Mouse (Mus musculus): ENCODE measurements around the gene Rnf144b.

The Rnf144b gene

DNA sequence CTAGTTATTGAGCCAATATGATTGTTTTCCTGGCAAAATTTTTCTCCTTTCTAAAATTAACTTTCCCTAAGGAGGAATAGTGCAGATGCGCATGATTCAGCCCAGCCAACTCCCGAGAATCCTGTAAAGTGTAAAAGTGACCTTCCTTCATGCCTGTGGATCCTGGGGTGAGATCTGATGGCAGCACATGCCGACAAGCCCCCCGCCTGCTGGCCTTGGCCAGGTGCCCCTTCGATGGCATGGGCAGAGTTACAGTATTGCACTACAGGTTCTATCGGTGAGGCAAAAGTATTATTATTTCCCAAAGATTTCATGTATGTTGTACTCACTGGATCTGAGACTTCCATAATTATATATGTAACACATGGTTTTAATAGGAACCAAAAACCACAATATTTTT is 2.5 kb downstream of the Rnf144b start:
- no peak for DNase-seq (ENCODE audit: low read depth, low spot score)

DNA sequence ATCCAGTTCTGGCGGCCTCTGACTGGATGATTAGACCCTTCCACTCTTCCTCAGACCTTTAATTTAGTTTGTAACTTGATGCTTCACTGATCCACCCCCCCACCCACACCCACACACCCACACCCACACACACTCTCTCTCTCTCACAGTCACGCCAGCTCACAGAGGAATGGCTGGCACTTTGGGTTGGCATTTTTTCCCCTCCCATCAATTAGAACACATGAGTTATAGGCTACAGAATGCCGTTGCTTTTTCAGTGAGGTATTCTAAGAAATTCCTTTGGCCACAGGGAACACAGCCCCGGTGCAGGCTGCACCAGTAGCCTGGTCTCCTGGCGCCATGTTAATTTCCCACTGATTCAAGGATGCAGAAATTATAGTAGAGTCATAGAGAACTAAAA is 3.1 kb downstream of the Rnf144b start:
- DNase-seq (ENCODE audit: low read depth, low spot score), result no peak

DNA sequence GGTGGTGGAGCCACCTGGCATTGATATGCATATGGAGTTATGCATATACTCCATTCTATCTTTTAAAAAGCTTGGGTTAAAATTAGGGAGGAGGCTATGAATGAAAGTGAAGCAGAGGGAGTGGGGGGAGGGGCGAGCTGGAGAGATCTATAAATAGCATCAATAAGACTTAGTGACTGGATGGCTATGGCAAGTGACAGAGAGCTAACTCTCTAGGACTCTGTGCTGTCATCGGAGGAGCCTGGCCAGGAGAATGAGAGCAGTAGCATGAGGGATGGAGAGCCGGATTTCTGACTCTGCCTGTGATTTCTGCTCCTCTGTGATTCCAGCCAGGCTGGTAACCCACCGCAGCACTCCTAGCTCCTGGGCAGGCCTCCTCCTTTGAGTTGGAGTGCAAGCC is 6.6 kb downstream of the Rnf144b start:
- DNase-seq (ENCODE audit: low read depth, low spot score), result no peak

DNA sequence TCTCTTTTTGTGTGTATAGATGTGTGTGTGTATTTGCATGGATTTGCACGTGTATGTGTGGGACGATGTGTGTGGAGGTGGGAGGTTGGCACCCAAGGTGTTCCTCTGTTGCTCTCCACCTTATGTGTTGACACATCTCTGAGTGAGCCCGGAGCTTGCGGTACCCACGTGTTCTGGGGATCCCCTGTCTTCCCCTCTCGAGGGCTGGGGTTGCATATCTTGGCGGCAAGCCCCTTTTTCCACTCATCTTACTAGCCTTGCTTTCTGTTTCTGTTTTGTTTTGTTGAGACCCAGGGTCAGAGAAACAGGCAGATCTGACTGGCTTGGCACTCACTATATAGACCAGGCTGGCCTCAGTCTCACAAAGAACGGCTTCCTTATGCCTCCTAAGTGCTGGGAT is 10.6 kb downstream of the Rnf144b start:
- DNase-seq (ENCODE audit: low read depth, low spot score), result peak; percentile 16

DNA sequence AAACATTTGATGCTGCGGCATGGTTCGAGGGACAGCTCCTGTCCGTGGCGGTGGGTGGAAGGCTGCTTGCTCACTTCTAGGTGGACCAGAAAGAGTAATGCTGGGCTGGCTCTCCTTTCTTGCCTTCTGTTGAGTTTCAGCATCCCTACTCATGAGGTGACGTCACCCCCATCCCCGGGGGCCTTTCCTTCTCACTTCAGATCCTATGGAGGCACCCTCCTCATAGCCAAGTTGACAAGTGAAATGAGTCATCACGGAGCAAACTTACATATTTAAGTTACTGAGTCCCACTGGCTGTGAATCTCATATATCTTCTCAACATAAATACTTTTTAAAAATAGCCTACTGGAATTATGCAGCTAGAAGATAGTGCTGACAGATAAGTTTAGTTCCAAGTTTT is 12.4 kb downstream of the Rnf144b start:
- no peak for DNase-seq (ENCODE audit: low read depth, low spot score)

DNA sequence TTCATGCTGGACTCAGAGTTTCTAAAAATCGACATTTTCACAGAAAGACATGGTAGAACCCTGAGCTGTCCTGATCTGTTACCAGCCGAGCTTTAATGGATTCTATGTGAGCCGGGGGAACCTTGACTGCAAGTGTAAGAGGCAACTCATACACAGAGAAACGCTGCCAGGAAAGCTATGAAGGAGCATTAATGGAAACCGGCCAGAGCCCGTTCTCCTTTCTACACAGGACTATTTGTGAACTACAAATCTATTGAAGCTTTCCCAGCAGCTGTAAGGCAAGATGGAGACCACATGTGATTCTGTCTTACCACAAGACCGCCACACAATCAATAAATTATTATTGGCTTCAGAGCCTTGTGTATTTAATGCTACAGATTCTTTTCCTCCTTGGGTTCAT is 13.3 kb downstream of the Rnf144b start:
- no peak for DNase-seq (ENCODE audit: low read depth, low spot score)

DNA sequence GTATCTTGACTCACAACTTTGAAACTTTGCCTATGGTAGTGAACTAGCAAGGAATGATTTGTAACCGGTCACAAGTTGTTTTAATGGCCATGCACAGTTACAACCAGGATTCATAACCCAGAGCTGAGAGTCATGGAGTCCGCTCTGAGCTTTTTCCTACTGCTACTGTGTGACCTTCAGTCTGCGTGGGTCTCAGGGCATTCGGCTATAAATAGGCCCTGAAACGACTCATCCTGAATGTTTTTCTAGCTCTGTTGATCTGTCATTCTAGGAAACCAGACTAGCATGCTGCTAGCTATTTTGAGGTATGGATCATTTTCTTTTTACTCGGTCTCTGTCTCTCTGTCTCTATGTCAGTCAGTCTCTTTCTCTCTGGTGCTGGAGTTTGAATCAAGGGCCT is 20.3 kb downstream of the Rnf144b start:
- DNase-seq (ENCODE audit: low read depth, low spot score), result no peak

DNA sequence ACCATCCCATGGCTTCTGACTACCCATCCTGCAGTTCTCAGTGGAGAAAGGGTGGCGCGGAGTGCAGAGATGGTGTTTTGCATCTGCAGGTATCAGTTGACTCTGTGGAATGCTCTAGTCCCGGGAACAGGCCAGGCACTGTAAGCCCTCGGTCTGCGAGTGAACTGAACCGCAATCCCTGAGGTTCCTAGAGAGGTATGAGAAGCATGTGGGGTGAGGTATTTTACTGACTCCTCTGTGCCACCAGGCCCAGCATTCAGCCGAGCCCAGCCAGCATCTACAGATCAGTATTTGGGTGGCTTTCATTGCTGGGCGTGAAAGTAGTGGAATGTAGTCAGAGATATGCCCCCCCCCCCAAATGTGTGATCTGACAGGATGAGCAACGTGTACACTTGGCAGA is 23.5 kb downstream of the Rnf144b start:
- DNase-seq (ENCODE audit: low read depth, low spot score), result no peak

DNA sequence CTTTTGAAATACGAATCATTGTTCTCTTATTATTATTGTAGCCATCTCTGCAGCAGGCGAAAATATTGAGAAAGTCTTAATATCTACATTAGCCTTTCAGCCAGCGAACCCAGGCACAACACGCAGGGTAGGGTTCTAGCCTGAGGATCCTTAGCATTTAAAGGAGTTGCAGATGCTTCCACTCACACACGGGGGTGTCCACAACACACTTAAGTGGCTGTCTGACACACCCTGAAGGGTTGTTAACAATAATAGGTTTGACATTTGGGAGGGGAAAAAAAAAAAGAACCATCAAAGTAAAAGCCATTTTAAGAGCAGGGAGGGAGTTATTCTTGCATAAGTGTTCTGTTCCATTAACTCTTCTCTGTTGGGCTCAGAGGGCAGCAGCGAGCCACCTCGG is 23.9 kb downstream of the Rnf144b start:
- no peak for DNase-seq (ENCODE audit: low read depth, low spot score)

DNA sequence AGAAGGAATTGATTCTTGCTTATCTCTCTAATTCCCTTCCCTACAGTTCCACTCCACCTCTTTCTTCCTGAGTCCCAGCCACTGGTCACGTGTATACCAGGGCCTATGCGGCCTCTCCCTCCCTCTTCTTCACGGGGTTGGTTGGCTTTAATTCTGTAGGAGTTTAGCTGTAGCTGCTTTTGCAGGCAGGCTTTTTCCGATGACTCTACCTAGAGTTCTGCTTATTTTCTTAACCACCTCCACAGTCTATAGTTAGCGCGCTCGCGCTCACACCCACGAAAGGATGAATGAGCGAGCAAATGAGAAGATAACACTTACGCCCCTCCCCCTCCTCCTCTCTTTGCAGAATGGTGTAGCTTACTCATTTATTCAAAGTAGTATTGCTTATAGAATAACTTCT is 26.1 kb downstream of the Rnf144b start:
- peak; percentile 5 for DNase-seq (ENCODE audit: low read depth, low spot score)

DNA sequence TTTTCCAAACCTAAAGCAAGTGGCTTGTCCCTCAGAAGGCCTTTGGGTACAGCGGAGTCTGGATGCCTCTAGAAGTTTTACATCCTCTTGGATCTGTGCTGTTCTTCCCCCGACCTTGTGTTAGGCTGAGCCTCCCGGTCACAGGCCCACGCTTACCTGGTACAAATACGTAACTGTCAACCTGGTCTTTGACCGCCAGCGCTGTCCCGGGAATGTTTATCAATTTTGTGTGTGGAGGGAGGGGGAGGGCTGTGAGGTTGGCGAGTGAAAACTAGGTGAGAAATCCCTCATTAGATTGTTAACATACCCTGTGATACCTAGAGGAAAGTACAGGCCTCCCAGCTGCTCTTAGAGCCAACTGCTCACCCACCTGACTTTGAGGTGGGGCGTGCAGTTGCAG is 27.5 kb downstream of the Rnf144b start:
- no peak for DNase-seq (ENCODE audit: low read depth, low spot score)

DNA sequence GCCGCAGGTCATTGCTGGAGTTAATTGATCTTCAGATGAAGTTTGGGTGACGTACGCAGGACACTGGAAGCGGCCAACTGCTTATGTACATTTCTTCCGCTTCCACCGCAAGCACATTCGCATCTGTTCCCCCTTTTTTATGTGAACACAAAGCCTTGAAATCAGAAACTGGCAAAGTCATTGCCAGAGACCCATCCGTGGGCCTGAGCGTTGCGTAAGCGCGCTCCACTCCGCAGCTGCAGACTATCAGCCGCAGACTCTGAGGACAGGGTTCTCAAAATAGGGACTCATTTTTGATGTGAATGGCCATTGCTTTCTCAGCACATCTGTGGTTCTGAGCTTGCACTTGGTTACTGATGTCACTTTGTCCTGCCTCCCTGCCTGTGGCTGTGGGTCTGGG is 28.6 kb downstream of the Rnf144b start:
- DNase-seq (ENCODE audit: low read depth, low spot score), result no peak

DNA sequence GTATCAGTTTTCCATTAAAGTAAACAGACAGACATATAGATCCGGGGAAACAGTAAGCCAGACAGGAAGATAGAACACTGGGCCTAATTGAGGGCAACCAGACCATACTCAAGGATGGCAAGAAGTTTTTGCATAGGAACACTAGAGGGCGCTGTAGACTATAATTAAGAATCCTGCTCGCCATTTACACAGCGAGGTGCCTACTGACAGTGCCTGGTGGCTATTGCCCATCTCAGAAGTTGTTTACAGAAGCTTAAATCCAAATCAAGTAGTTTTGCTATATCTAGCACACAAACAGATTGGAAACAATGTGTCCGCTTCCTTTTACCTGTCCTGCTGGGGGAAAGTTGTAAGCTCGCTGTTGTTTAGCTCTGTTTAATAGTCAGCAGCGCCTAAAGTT is 29.9 kb downstream of the Rnf144b start:
- DNase-seq (ENCODE audit: low read depth, low spot score), result peak; percentile 30

DNA sequence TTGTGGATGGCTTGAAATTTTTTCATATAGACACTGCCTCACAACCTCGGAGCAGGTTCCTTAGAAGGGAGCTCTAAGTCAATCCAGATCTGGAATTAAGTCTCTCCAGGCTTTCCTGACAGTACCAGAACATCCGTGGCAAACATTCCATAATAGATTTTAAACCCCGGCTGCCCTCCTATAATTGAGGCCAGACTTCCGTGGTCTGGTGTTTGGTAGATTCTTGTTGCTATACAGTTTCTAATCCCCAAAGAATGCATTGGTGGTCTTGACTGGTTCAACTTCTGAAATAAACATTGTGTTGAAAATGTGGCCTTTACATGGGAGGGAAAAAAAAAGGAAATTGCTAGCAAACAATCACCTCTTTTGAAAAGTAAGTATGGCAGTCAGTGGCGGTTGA is 30.8 kb downstream of the Rnf144b start:
- DNase-seq (ENCODE audit: low read depth, low spot score), result no peak

DNA sequence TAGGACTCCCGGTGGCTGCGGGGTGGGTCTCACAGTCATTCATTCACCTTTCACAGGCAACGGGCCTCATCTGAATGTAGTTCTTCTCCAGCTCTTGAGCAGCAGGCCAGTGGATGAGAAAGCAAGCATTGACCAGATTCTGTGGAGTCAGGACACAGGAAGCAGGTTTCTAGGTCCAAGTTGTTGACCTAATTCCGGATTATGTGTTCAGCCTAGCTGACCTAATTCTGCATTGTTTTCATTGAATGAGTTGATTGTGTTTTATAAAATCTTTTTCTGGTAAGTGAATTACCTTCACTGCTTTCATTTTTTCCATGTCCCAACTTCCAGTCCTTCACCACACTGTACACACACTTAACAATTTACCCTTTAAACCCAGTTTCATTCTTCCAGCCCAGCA is 32.4 kb downstream of the Rnf144b start:
- no peak for DNase-seq (ENCODE audit: low read depth, low spot score)

DNA sequence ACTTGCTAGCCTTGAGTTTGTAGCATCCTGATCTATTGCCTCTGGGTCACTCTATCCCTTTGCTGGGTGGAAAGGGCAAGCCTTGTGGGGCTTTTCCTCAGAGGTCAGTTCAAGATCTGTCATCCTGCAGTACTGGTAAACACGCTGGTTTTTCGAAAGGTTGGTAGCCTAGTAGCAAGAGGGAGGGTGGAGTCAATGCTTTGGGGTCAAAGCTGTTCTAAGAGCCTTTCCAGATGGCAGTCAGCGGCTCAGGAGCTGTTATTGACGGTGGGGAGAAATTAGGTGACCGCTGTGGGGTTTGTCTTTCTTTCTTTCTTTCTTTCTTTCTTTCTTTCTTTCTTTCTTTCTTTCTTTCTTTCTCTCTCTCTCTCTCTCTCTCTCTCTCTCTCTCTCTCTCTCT is 34.4 kb downstream of the Rnf144b start:
- DNase-seq (ENCODE audit: low read depth, low spot score), result no peak

DNA sequence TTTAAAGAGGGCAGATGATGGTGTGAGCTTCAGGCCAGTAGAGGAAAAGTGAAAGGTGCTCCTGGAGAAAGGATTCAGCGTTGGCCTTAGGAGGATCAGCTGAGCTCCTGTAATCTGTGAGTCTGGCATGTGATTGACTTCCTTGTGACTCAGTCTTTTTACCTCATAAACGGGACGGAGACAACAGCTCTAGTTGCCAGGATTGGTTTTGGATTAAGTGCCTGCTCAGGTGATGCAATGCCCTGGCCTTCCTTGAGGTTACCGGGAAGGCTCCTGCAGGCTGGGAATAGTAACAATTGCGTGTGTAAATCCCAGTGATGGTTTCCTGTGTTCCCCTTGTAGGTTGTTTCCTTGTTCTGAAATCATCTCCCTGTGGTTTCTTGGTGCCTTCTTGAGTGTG is 39.5 kb downstream of the Rnf144b start:
- DNase-seq (ENCODE audit: low read depth, low spot score), result no peak

DNA sequence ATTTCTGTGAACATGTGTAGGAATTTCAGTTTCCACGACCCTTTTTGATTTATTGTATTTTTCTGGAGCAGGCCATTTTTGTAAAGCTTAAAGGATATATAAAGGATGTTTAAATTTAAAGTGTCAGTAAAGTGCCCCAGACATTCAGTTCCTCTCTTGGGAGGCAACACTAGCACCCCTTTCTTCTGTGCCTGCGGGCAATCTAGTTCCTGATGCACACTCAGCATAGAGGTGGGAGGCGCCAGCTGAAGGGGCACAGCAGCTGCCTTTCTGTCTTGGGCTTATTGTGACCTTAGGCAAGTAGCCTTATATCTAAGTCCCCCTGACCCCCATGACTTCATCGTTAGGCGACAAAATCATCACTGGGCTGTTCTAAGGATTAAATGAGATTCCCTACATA is 42.3 kb downstream of the Rnf144b start:
- no peak for DNase-seq (ENCODE audit: low read depth, low spot score)

DNA sequence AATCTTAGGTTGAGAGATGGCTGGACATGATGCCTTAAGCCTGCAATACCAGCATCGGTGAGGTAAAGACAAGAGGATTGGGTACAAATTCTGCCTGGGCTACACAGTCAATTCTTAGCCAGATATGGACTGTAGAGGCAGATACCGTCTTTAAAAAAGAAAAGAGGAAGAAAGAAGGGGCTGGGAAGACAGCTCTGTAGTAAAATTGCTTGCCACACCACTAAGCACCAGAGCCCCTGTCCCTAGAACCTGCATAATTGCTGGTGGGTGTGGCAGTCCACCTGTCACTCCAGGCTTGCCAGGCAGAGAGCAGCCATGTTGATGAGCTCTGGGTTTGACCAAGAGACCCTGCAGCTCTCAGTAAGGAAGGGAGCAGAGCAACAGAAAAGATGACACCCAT is 42.8 kb downstream of the Rnf144b start:
- no peak for DNase-seq (ENCODE audit: low read depth, low spot score)

DNA sequence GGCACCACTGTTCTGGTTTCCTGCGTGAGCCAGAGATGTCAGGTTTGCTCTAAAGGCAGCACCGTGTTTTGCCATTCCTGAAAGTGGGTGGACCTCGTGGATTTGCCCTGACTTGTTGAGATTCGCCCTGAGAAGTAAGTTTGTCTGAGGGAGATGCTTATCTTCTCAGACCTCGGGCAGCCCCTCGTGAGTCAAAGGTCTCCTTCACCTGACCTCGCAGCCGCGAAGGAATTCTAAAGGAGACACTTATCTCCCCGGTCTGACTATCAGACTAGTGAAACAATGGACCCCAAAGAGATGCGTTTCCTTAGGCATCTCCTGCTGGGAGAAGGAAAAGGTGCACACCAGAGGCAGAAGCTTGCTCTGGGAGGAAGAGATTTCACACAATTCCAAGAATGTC is 46.0 kb downstream of the Rnf144b start:
- DNase-seq (ENCODE audit: low read depth, low spot score), result no peak

DNA sequence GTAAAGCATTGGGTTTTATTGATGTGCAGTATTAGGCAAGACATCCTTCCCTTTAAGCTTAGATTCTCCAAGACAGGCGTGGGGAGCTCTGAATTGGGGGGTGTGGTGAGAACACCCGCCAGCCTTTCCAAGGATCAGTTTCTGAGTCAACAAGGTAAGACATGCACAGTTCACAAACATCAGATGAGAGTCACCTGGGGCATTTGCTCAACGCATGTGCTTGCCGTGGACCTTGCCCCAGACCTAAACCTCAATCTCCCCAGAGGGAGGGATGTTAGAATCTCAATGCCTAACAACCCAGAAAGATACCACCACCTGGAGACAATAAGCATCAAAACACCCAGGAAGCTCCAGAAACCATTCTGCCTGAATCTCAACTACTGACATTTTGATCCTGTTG is 47.6 kb downstream of the Rnf144b start:
- DNase-seq (ENCODE audit: low read depth, low spot score), result no peak

DNA sequence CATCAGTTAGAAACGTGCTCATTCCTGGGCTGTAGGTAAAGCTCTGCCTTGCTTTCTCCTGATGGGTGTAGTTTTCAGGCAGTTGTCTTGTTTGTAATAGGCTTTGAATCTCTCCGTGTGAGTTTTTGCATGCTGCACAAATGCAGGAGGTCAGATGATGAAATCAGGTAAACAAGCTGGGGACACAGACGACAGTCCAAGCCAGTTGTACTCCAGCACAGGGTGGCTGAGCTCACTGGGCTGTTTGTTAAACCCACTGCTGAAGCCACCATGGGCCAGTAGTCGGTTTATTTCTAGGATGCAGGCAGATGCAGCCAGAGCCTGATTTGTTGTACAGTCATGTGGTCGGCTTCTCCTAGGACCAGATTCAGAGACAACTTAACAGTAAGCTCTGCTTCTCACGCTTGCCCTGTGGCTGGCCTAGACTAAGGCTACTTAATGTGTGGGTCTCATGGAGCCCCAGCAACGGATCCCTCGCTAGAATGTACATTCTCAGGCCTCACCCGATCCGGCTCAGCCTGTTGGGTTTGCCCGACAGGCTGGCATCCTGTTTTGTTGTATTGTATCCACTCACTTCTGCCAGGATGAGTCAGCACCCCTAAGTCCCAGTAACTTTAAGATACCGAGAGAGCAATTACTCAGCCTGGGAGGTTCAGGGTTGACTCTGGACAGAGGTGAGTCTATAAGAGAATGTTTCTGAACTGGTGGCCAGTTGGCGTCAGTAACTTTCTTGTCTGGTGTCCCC is 48.5 kb downstream of the Rnf144b start:
- no peak for DNase-seq (ENCODE audit: low read depth, low spot score)

DNA sequence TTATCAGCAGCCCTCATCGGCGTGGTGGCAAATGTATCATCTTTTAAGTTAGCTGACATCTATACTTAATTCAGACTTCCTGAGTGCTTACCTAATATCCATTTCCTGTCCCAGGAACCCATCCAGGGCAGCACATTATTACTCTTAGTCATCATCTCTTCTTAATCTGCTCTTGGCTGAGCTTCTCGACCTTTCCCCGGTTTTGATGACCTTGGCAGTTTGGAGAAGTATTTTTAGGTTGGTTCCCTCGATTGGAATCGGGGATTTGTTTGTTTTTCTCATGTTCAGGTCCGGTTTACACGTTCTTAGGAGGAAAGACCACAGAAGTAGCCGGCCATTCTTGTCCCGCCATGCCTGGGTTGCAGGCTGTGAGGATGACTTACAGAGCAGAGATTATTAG is 50.4 kb downstream of the Rnf144b start:
- DNase-seq (ENCODE audit: low read depth, low spot score), result no peak

DNA sequence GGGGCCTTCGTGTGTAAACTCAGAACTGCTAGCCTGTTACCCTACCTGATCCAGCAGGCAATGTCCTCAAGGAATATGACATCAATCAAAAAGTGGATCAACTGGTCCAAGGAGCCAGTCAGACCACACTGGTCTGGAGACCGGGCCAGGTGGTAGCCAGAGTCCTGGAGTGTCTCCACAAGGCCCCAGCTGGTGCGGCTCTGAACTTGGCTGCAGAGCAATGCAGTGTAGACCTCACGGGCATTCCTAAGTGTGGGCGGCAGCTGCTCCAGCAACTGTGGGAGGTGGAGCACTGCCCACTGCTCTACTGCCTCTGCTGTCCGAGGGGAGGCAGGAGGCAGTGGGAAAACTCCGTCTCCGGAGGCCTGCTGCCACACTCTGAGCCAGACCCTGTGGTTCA is 55.7 kb downstream of the Rnf144b start:
- DNase-seq (ENCODE audit: low read depth, low spot score), result no peak
